Mouse (Mus musculus): ENCODE measurements around the gene Spint4.
A peak's percentile ranks its signal among the peaks of the same experiment; 100 is the strongest.

The Spint4 gene

DNA sequence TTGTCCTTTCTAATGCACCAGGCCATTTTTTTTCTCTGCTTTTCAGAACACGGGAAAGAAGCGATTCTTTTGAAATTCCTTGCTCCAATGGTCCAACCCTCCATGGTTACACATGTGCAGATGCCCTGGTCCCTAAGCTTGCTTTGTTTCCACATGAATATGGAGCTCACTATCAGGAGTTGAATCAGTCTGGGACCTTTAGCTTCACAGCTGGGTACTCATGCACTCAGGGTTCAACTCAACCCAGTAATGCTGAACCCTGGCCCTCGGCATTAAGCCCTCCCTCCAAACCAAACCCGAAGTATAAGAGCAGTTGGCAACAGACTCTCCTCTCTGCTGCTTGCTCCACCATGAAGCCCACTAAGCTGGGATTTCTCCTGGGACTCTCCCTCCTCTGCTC, at the start of gene Spint4:
TSS of gene Spint4 (plus strand) at position 301 of the 400 bp plus-strand sequence.
- DNase-seq, result peak; percentile 62

DNA sequence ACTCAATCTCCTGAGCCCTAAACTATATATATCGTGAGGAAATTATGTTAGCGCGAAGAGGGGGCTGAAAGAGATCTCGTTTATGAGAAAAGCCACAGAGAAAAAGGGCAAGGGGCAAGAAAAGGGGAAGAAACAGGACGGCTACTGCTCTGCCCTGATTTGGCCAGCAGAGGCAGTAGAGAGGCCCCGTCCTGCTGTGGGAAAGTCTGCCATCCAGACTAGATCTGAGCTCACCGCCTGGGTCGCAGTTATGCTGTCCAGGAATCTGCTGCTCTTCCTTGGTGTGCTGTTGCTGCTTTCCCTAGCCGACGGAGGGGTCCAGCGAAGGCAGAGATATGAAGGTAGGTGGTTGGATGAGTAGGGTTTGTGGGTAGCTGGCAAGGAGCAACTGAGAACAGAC, 42.4 kb upstream of the Spint4 start, which contains the start of gene Wfdc10:
TSS of gene Wfdc10 (plus strand) at position 189 of the 400 bp plus-strand sequence.
- DNase-seq, result no peak

DNA sequence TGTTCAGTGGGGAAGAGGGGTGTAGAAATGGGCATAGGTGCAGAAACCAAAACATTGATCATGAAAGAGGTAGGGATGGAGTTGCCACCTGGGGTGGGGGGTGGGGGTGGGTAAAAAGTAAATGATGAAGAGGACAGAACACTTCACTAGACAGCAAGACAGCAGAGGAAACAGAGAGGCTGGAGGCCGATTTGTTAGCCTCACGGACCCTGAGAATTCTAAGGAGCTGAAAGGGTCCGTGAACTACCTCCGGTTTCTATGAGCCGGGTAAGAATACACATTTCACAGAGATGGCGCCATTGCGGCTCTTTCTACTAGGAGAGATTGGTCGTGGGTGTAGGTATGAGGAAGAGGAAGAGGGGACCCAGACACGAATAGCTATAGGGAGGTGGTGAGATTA, 41.8 kb upstream of the Spint4 start, which contains the start of gene Wfdc9:
TSS of gene Wfdc9 (minus strand) at position 101 of the 400 bp plus-strand sequence.
- DNase-seq, result peak; percentile 73

DNA sequence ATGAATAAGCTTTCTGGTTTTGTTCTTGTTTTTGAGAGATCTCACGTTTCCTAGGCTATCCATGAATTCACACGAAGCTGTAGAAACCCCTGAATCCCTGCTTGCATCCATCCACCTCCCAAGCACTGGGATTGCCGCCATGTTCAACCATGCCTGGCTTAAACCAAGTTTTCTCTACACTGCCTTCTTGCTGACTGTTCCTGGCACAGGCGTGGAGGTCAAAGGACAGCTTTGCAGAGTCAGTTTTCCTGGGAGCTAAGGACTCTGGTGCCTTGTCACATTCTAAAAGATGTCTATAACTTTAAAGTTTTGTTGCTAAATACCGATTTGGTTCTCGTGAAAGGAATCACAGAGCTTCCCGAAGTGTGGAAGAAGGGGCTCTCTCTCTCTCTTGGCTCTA, 33.5 kb upstream of the Spint4 start:
- no peak for DNase-seq

DNA sequence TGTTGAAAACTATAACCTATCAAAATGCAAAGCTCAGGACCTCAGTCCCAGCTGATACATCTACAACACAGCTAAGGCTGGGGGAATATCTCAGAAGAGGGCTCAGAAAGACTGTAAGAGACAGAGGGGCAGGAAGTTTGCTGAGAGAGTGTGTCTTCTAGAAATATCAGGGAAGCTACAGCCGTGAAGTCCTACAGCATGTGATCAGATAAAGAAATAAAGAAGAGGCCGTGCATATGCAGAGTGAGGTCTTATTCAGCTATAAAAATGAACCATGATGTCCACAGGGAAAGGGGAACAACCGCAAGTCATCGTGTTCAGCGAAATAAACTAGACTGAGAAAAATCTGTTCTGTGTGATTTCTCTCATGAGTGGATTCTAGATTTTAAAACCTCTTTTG, 28.0 kb upstream of the Spint4 start:
- DNase-seq, result peak; percentile 51

DNA sequence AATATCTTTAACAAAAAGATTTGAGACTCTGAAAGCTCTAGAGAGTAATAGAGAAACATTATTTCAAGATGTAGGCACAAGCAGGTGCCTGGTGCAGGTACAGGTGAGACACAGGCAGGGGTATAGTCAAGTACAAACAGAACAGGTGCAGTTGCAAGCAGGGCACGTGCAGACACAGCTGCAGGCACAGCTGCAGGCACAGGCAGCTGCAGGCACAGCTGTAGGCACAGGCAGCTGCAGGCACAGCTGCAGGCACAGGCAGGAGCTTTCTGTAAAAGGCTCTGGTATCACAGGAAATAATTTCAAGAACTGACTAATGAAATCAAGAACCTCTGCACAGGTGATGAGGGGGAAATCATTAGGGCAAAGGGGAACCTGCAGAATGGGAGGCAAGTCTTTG, 27.4 kb upstream of the Spint4 start:
- DNase-seq, result peak; percentile 30

DNA sequence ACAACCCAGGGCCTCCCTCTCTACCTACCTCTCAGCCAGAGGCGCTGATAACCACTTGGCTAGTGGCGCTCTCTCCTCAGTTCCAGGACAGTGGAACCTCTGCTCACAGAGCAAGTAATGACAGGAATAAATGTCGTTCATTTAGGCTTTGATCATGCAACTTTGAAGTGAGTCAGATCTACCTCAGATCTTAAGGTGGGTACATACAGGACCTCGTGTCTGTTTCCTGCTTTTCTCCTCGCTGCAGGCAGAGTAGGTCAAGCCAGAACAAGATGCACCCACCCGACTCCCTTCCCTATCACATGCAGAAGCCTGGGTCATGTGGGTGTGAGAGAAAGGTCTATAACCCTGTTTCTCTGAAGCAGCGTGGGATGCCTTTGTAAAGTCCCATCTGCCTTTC, 24.3 kb upstream of the Spint4 start, which contains the start of gene Wfdc11:
TSS of gene Wfdc11 (minus strand) at position 101 of the 400 bp plus-strand sequence.
- peak; percentile 45 for DNase-seq

DNA sequence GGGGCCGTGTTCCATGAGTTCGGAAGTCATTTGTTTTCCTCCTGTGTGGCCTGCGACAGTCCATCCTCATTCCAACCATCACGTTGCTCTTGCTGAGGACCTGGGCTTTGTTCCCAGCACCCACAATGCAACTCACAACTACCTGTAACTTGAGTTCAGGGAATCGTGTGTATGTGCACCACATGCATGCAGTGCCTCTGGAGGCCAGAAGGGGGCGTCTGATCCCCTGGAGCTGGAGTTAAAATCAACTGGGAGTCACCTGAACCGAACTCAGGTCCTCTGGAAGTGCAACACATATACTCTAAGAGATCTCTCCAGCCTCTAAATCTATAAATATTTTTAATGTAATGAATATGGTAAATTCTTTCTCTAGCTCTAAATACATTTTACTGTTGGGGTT, 22.2 kb upstream of the Spint4 start:
- peak; percentile 58 for DNase-seq

DNA sequence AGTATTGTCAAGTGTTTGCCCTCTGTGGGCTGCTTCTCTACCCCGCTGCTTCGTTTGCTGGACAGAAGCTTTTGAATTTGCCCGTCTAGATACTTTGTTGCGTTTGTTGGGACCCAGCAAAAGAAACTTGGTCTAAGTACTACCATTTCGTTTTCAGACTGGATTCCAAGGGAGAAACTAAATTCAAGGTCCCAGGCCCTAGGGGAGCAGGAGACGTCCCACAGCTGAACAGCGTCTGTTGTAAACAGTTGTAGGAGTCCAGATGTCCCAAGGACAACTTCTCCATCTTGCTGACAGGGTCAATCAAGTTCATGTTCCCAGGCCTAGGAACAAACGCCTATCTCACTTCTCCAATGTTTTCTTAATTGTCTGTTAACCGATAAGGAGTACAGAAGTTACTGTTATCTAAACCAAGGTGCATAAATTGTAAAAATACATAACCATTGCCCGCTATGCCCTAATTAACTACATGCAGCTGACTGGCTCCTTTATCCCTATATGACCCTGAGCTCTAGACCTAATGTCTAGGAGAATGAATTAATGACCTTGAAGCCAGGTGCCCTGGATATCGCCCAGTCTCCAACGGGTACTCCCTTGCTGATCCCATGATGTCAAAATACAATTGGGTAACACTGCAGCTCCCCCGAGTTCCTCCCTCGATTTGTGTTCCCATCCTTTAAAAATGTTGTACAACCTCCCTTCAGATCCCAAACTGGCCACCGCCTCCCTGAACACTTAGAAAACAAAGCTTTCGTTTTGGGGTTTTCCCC, 21.2 kb upstream of the Spint4 start:
- peak; percentile 66 for DNase-seq

DNA sequence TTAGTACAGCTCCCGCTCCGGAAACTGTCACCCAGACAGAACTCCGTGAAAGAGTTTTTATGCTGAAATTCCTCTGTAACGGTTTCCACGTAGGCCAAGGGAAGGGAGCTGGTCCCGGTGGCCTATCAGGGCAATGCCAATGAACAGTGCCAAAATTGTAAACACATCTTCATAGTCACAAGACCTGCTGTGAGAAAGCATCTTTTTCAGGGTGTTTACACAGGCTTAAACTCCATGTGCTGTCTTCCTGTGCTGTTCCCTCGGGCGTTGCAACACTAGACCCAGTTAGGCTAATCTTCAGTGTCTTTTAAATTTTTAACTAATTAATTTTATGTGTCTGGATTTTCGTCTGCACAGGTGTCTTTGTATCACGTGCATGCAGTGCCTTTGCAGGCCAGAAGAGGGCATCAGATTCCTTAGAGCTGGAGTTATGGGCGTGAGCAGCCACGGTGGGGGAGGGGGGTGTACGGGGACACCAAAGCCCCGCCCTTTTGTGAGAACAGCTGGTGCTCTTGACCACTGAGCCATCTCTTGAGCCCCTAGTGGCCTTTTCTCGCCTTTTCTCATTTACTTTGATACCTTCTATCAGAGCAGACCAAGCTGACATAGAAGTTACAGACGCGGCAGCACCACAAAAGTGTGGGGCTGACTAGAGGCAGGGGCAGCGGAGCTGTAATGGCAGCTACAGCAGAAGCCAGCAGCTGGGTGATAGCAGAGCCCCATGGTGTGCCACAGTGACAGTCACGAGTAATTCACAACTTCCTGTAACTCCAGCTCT, 19.3 kb upstream of the Spint4 start:
- DNase-seq, result peak; percentile 95

DNA sequence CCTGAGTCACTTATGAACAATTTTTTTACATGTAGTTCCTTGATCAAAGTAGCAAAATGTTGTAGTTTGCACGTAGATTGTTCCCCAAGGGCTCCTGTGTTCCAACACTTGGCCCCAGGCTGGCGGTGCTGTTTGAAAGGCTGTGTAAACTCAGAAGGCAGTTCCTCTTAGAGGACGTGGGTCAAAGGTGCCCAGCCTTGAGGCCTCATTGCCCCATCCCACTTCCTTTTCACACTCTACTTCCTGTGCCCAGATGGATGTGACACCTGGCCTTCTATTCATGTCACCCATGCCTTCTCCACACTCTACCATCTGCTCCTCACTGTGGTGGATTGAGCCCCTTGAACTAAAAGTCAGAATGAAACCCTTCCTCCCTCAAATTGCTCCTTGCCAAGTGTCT, 18.4 kb upstream of the Spint4 start:
- peak; percentile 75 for DNase-seq

DNA sequence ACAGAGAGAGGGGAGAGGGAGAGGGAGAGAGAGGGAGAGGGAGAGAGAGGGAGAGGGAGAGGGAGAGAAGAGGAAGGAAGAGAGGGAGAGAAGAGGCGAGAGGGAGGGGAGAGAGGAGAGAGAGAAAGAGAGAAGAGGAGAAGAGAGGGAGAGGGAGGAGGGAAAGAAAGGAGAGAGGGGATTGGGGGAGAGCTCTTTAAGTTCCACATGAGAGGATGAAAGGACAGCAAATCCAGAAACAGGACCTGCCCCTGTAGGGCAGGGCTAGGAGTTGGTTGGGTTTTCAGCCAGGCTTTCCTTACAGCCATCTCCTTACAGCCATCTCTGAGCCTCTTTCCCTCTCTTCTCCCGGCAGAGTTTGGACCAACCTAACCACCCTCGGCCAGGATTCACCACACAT, 13.5 kb upstream of the Spint4 start, which contains the start of gene Wfdc13:
TSS of gene Wfdc13 (plus strand) at position 301 of the 400 bp plus-strand sequence.
- DNase-seq, result peak; percentile 30

DNA sequence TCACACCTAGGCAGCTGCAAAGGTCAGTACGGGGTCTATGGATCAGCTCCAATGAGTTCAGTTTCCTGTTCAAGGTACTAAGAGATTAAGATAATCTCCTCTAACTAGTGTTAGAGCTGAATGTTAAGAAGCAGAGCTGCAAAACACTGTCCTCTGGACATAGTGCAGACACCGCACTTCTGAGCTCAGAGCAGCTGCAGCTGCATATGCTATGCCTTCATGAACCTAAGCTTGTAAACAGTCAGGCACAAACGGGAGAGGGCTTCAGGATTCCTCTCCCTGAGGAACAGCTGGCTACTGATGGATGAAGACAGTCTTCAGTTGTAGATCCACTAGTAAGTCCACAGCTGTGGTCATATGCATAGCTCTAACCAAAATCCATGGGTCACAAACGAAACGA, 2.7 kb downstream of the Spint4 start:
- DNase-seq, result peak; percentile 41

DNA sequence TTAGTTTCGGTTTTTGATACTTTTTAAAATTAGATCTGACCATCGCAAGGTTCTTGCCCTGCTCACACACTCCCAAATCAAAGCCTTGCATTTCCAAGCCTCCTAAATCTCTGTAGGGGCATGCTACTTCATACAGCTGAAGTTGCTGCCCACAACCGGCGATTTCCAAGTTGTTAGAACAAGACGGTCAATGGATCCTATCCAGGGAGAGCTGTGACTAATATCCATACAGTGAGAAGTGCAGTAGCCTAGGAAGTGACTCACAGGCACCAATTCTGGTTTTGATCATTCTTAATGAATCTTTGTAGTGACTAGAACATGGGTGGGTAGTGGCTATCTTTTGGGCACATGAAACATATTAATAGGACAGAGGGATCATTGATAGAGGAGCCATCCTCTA, 3.5 kb downstream of the Spint4 start:
- peak; percentile 44 for DNase-seq

DNA sequence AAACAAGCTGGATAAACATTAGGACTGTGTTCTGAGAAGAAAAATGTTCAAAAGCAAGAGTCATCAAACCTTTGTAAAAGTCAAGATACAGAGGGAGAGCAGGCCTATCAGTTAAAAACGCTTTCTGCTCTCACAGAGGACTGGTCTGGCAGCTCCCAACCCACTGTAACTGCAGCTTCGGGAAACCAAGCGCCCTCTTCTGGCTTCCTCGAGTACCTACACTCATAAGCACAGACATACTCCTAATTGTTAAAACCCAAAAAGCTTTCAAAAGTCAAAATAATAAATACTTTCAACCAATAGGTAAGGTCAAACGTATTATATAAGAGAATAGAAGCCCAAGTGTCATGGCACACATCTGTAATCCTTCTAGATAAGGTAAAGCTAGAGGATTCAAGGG, 5.9 kb downstream of the Spint4 start:
- DNase-seq, result peak; percentile 43

DNA sequence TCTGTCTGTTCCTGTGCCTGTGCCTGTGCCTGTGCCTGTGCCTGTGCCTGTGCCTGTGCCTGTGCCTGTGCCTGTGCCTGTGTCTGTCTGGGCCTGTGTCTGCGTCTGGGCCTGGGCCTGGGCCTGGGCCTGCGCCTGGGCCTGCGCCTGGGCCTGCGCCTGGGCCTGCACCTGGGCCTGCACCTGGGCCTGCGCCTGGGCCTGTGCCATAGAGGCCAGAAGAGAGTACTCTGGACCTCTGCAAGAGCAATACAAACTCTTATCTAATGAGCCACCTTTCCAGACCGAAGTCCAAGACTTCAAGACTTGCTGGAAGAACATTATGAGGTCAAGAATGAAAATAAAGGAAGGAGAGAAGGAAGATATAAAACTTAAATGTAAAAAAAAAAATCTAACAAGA, 7.0 kb downstream of the Spint4 start:
- peak; percentile 54 for DNase-seq

DNA sequence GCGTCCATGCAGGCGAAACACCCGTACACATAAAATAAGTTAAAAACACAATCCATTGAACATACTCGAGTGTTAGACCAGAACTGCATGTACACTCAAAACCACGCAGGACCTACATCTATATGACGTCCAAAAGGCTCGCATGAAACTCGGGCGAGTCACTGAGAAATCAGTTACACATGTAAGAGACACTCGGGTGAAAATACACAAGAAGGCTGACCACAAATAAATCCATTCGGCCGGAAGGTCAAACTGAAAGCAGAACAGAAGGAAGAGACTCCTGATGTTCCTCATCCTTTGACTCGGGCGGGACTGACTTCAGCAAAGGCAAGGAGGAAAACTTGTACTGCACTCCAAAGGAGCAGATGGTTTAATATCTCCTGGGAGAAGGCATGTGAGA, 7.7 kb downstream of the Spint4 start:
- DNase-seq, result peak; percentile 76

DNA sequence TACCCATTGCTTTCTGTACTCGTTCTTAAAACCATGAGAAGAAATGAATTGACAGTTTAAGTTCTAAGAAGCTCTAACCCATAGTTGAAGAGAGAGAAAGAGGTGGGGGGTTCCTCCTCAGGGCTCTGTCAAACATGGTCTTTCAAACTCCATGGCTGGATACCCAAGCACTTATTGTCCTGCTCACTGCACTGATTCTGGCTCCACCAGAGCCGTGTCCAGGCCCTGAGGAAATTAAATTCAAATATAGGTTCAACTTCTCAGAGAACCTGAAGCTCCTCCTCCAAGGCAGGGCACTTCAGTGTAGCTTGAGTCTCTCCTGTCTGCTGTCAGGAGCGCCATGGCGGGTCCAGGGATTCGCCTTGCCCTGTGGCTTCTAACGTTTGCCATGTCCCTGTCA, 16.7 kb downstream of the Spint4 start, which contains the start of gene Spint5:
TSS of gene Spint5 (plus strand) at position 301 of the 400 bp plus-strand sequence.
- DNase-seq, result peak; percentile 61

DNA sequence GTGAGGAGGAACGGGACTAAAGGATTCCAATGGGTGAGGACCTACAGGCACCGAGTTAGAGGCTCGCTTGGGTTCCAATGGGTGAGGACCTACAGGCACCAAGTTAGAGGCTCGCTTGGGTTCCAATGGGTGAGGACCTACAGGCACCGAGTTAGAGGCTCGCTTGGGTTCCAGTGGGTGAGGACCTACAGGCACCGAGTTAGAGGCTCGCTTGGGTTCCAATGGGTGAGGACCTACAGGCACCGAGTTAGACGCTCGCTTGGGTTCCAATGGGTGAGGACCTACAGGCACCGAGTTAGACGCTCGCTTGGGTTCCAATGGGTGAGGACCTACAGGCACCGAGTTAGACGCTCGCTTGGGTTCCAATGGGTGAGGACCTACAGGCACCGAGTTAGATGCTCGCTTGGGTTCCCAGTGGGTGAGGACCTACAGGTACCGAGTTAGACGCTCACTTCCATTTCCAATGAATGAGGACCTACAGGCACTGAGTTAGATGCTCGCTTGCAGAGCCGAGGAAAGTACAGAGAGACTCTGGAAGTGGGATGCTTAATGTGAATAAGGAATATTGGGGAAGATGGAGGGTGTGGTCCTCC, 18.0 kb downstream of the Spint4 start:
- DNase-seq, result peak; percentile 45

DNA sequence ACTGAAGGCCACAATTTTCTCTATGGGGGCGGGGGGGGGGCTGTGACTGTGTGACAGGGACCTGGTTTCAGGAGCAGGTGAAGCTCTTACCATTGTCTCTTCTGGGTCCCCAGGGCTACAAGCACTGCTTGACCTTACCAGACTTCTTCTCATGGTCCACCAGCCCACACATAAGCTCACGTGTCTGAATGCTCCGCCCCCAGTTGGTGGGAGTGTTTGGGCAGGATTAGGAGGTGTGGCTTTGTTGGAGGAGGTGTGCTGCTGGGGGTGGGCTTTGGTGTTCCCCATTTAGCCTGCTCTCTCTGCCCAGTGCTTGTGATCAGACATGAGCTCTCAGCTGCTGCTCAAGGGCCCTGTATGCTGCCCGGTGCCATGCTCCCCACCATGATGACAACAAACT, 25.0 kb downstream of the Spint4 start:
- DNase-seq, result no peak

DNA sequence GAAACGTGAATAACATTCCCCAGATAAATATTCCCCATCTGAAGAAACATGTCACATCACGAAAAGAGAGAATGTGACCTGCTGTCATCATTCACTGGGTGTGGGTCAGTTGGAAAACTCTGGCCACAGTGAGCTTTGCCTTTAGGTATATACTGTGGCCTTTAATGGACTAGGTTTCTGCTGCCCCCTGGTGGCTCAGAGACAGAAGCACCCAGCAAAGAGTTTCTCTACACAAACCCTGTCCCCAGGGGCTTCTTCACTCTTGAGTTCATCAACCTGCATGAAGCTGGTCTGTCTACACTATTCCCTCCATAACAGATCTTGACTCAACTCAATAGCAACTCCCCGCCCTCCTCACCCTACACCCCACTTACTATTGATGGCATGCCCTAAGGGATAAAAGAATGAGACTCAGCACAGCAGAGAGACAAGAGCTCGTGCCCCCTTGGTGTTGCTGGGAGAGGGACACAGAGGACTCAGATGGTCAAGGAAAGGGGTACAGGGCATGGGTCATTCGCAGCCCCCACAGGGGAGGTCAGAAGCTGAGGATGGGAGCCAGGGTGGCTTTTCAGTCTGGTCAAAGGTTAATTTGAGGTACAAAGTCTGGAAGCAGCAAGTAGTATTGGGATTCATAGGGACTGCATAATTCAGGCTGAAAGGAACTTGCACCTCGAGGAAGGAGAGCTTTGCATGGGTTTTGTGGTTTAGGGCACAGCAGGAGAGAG, 27.8 kb downstream of the Spint4 start:
- DNase-seq, result no peak

DNA sequence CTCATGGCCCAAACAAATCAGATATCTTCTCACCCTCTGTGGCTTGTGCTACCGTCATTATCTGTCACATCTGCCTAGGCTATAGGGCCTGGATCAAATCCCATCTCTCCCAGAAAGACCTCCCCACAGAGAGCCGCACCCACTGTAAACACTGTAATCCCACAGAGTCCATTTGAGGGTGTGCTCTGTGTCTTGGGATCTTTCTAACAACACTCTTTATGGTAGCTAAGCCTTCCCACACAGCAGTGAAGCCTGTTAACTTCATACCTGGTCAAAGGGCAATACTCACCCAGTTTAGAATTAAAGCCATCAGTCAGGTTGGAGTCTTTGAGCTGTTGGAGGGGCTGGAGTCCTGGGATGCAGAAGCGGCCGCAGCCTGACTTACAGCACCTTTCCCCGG, 33.4 kb downstream of the Spint4 start:
- no peak for DNase-seq

DNA sequence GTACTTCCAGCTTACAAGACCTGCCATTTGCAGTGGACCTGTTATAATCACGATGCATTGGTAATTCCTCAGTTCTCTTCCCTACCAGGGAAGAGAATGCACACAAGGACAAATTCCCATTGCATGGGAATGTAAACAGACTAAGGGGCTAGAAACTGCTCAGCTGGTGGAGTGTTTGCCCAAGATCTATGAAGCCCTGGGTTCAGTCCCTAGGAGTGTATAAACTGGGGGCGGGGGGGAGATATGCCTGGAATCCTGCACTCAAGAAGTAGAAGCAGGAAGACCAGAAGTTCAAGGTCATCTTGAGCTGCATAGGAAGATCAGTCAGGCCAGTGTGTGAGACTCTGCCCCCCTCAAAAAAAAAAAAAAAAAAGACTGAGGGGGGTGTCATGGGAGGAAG, 35.0 kb downstream of the Spint4 start:
- no peak for DNase-seq

All from heart, adult 11 months (tissue).